Mouse (Mus musculus): Measurements from ENCODE around the gene Utf1. TPM values are rescaled to one million over a fixed set of nuclear protein-coding genes. Genes with fewer than 3 reads are reported as not detected.

Gene Utf1
- not detected in 2 replicates for polyA plus RNA-seq (2015; fragmentation: Nextera tagmentation; extraction: Ambion mirVana)

DNA sequence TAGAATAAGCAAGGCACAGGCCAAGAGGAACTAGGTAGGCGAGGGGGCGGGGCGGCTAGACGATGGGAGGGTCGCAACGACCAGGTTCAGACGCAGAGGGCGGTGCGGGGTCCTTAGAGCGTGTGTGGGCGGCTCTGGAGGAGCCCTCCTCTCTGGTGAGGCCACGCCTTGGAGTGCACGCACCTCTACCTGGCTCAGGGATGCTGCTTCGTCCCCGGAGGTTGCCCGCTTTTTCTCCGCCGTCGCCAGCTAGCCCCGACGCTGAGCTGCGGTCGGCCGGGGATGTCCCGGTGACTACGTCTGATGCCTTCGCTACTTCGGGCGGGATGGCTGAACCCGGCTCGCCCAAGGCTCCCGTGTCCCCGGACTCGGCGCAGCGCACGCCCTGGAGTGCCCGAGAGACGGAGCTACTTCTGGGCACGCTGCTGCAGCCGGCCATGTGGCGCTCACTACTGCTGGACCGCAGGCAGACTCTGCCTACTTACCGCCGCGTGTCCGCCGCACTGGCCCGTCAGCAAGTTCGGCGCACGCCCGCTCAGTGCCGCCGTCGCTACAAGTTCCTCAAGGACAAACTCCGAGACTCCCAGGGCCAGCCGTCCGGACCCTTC, at the start of gene Utf1:
Utf1 (plus strand) TSS at position 116 of the 608 bp plus-strand sequence.

GRCm38 (mm10) chr7:139894655-139895557, 48.7 kb upstream of the Utf1 start, which contains the start of gene Kndc1:
TSS of gene Kndc1 (plus strand) at chr7:139894696.

DNA sequence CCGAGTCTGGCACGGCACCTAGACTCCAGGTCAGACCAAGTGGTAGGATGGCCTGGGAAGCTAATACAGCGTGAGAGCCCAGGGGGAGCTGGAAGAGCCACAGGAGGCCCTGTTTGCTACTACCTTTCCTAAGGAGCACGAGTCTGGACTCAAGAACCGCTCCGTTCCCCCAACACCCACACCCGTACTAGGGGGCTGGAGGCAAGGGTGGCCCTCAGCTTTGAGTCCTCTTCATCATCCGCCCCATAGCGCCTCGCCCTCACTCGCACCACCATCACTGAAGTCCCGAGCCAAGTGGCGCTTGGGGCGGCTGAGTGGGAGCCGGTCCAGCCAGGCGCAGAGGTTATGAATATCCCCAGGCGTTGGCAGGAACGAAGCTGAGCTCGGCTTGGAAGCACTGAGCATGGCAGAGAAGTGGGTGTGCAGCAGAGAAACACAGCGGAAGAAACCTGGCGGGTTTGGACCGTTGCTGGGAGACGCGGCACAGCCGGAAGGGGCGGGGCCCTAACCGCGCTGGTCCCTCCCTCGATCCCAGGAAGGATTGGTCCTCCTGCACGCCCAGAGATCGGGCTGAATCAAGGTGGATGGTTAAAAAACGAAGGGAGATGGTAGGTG, 34.8 kb downstream of the Utf1 start, which contains the start of gene 6430531B16Rik:
6430531B16Rik (minus strand) TSS at position 478 of the 615 bp plus-strand sequence.

GRCm38 (mm10) chr7:139992406-139992805, 48.8 kb downstream of the Utf1 start, which contains the start of gene Adam8:
TSS of gene Adam8 (minus strand) at chr7:139992562.

MicroRNA genes within 50 kb of the gene (microRNA counts, 519-probe panel; counts per million panel counts)
- microRNA mmu-miR-202-3p (296 counts per million, percentile 58 among the panel's probes with 10 or more counts), microRNA mmu-miR-202-5p (2,197 counts per million, percentile 66 among the panel's probes with 10 or more counts)

Small RNAs within 50 kb of the gene (microRNA-seq; reads per million reads assigned to microRNA genes)
- gene Mir202, result 0 to 0.42 reads per million in 2 experiments
- gene Mir7062, result 0.10 to 0.21 reads per million in 2 experiments
- 0 reads per million in 2 experiments for gene mmu-mir-7686

Other genes starting within 250 kb of the Utf1 start
- 0.56 and 0.58 TPM in 2 replicates for gene Adgra1, start 109.6 kb upstream of the Utf1 start, polyA plus RNA-seq (2015; fragmentation: Nextera tagmentation; extraction: Ambion mirVana)
- 0.06 and 0.22 TPM in 2 replicates for gene Kndc1, start 49.1 kb upstream of the Utf1 start, polyA plus RNA-seq (2015; fragmentation: Nextera tagmentation; extraction: Ambion mirVana)
- 0.22 and 0.37 TPM in 2 replicates for gene 6430531B16Rik, start 35.0 kb downstream of the Utf1 start, polyA plus RNA-seq (2015; fragmentation: Nextera tagmentation; extraction: Ambion mirVana)
- 0.78 and 0.90 TPM in 2 replicates for gene Adam8, start 48.8 kb downstream of the Utf1 start, polyA plus RNA-seq (2015; fragmentation: Nextera tagmentation; extraction: Ambion mirVana)
- gene Zfp511, start 92.6 kb downstream of the Utf1 start, polyA plus RNA-seq (2015; fragmentation: Nextera tagmentation; extraction: Ambion mirVana), result 18.3 and 21.9 TPM in 2 replicates
- gene Tubgcp2, start 92.9 kb downstream of the Utf1 start, polyA plus RNA-seq (2015; fragmentation: Nextera tagmentation; extraction: Ambion mirVana), result 23.6 and 25.0 TPM in 2 replicates
- gene Msx3, start 105.3 kb downstream of the Utf1 start, polyA plus RNA-seq (2015; fragmentation: Nextera tagmentation; extraction: Ambion mirVana), result not detected in 2 replicates
- gene Caly, start 138.8 kb downstream of the Utf1 start, polyA plus RNA-seq (2015; fragmentation: Nextera tagmentation; extraction: Ambion mirVana), result 0.28 and 0.45 TPM in 2 replicates
- not detected in 2 replicates for gene Prap1, start 149.6 kb downstream of the Utf1 start, polyA plus RNA-seq (2015; fragmentation: Nextera tagmentation; extraction: Ambion mirVana)
- 42.2 and 47.7 TPM in 2 replicates for gene Fuom, start 158.7 kb downstream of the Utf1 start, polyA plus RNA-seq (2015; fragmentation: Nextera tagmentation; extraction: Ambion mirVana)
- gene Paox, start 172.0 kb downstream of the Utf1 start, polyA plus RNA-seq (2015; fragmentation: Nextera tagmentation; extraction: Ambion mirVana), result 9.7 and 19.8 TPM in 2 replicates
- gene Echs1, start 172.7 kb downstream of the Utf1 start, polyA plus RNA-seq (2015; fragmentation: Nextera tagmentation; extraction: Ambion mirVana), result 133 and 185 TPM in 2 replicates
- 22.8 and 26.4 TPM in 2 replicates for gene Mtg1, start 193.8 kb downstream of the Utf1 start, polyA plus RNA-seq (2015; fragmentation: Nextera tagmentation; extraction: Ambion mirVana)
- gene Sprn, start 211.1 kb downstream of the Utf1 start, polyA plus RNA-seq (2015; fragmentation: Nextera tagmentation; extraction: Ambion mirVana), result 0.12 and 0.38 TPM in 2 replicates
- gene Olfr522, start 221.0 kb downstream of the Utf1 start, polyA plus RNA-seq (2015; fragmentation: Nextera tagmentation; extraction: Ambion mirVana), result not detected in 2 replicates
- not detected in 2 replicates for gene Olfr523, start 229.4 kb downstream of the Utf1 start, polyA plus RNA-seq (2015; fragmentation: Nextera tagmentation; extraction: Ambion mirVana)

All from skeletal muscle tissue, postnatal 0 days (tissue).